Mouse (Mus musculus): ENCODE results near the gene Cd63.

Cd63 gene

GRCm38 (mm10) chr10:128923935-128924334, 23.1 kb downstream of the Cd63 start, which contains the start of gene Bloc1s1:
Bloc1s1 (minus strand) TSS chr10:128924035.
- in situ Hi-C loops (cut with MseI, MboI): no loop called here

- in situ Hi-C loops (cut with MseI, MboI): no loop called here
Observed at GRCm38 (mm10) chr10:128928356-128928755, 27.6 kb downstream of the Cd63 start.

- in situ Hi-C loops (cut with MseI, MboI): no loop called here
Observed at GRCm38 (mm10) chr10:128929638-128930378, 29.0 kb downstream of the Cd63 start.

GRCm38 (mm10) chr10:128931441-128931840, 30.7 kb downstream of the Cd63 start:
- in situ Hi-C loops (cut with MseI, MboI): no loop called here

- in situ Hi-C loops (cut with MseI, MboI): no loop called here
Observed at GRCm38 (mm10) chr10:128933574-128933973, 32.8 kb downstream of the Cd63 start, which contains the start of gene Itga7. Itga7 (plus strand) TSS chr10:128933818.

- in situ Hi-C loops (cut with MseI, MboI): no loop called here
Observed at GRCm38 (mm10) chr10:128933976-128934721, 33.4 kb downstream of the Cd63 start.

GRCm38 (mm10) chr10:128934997-128935787, 34.4 kb downstream of the Cd63 start:
- in situ Hi-C loops (cut with MseI, MboI): no loop called here

- in situ Hi-C loops (cut with MseI, MboI): no loop called here
Observed at GRCm38 (mm10) chr10:128935826-128936440, 35.1 kb downstream of the Cd63 start.

GRCm38 (mm10) chr10:128937756-128938390, 37.1 kb downstream of the Cd63 start:
- in situ Hi-C loops (cut with MseI, MboI): no loop called here

GRCm38 (mm10) chr10:128938457-128938856, 37.7 kb downstream of the Cd63 start:
- in situ Hi-C loops (cut with MseI, MboI): no loop called here

- in situ Hi-C loops (cut with MseI, MboI): no loop called here
Observed at GRCm38 (mm10) chr10:128938974-128939373, 38.2 kb downstream of the Cd63 start.

GRCm38 (mm10) chr10:128940475-128941061, 39.8 kb downstream of the Cd63 start:
- in situ Hi-C loops (cut with MseI, MboI): loop anchor here in 1 of 2 experiments (5.0 kb wide), 1 partner anchor 37 kb away; no protein-coding TSS in a partner anchor

- in situ Hi-C loops (cut with MseI, MboI): no loop called here
Observed at GRCm38 (mm10) chr10:128945675-128946074, 44.9 kb downstream of the Cd63 start.

GRCm38 (mm10) chr10:128947496-128947895, 46.7 kb downstream of the Cd63 start:
- in situ Hi-C loops (cut with MseI, MboI): no loop called here

- in situ Hi-C loops (cut with MseI, MboI): no loop called here
Observed at GRCm38 (mm10) chr10:128950208-128950887, 49.6 kb downstream of the Cd63 start.

- in situ Hi-C loops (cut with MseI, MboI): no loop called here
Observed at GRCm38 (mm10) chr10:128958340-128958739, 57.6 kb downstream of the Cd63 start.

- in situ Hi-C loops (cut with MseI, MboI): no loop called here
Observed at GRCm38 (mm10) chr10:128960142-128960541, 59.4 kb downstream of the Cd63 start.

GRCm38 (mm10) chr10:128960590-128961584, 60.1 kb downstream of the Cd63 start, which contains the start of gene Mettl7b:
Mettl7b (minus strand) TSS chr10:128960988.
- in situ Hi-C loops (cut with MseI, MboI): no loop called here
